Mouse (Mus musculus) right cerebral cortex, postnatal 36 days (tissue): ENCODE measurements around the gene Rrp9.

Source experiments
- DNase-seq, 2 experiments: peaks; one replicate each; pipeline ENCODE4 v3.0.0; 2022; ENCODE audit warnings: low spot score in 2 of 2, mixed read lengths in 1 of 2

Gene Rrp9

DNA sequence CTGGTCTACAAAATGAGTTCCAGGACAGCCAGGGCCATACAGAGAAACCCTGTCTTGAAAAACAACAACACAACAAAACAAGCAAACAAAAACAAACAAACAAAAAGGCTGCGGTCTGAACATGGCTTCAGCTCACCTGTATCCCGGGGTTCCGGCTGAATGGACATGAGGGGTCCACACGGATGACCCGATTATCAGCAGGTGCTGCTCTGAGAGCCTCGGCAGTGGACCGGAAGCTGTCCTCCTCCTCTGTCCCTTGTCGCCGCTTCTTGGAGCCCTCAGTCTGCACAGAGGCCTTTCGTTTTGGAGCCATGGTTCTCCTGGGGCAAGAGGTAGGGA lies at the start of gene Rrp9:
TSS of gene Rrp9 (plus strand) at position 301 of the 339 bp plus-strand sequence.
- DNase-seq, result peak in 1 of 2 experiments; percentile 0

DNA sequence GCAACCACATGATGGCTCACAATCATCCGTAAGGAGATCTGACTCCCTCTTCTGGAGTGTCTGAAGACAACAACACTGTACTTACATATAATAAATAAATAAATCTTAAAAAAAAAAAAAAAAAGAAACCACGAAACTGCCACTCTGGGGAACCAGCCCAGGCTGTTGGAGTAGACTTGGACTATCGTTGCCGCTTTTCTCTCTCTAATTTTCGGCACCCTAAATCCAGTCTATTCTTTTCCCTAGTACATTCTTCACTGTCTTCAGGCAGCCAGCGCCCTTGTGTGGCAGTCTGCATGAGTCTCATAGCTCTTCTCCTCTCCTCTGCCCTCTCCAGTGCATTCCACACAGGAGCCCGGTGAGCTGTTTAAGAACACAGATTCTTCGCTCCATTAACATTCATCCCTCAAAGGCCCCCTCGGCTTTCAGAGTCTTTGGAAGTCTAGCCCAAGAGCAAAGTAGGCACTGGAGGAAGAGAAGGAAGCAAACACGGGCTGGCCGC lies 47.0 kb upstream of the Rrp9 start:
- no peak for DNase-seq

DNA sequence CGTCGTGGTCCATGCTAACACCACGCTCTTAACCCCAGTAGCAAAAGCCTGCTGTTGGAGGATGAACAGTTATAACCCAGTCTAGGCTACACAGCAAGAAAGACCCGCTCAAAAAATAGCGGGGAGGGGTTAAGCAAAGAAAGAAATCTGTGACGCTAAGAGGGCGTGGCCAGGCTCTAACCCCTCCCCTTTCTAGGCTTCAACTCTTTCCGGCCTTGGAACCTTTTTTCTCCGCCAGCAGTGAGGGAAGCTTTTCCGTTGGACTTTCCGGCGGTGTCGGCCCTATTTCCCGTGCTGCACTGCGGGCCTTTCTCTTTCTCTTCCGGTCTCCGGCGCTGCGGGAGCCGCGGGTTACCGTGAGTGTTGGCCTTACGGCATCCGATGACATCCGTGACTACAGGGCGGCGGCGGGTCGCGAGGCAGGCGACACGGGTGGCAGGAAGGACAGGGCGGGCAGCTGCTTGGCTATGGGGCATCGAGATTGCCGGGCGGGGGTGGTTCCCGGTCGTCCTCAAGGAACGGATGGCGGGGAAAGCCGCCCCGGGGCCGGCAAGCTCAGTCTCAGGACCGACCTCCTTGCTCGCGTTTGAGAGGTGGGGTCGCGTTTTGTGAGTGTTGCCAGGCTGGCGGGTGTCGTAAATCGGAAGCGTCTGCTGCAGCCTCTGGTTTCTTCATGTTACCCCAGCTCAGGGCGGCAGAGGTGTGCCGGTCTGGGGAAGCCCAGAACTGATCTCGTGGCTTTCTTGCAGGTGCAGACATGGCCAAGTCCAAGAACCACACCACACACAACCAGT lies 46.3 kb upstream of the Rrp9 start, which contains the start of gene Rpl29:
TSS of gene Rpl29 (plus strand) at position 234 of the 794 bp plus-strand sequence.
- peak; percentile 87 to 89 for DNase-seq

DNA sequence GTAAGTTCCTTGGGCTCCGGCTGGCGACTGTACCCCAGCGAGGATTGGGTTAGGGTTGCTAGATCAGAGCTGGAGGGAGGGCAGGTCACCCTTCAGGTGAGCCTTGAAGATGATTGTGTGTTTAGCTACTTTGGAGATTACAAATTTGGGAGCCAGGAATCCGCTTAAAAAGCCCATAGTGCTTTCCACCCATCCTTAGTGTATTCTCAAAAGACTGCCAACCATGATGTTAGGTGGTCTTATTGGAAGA lies 45.8 kb upstream of the Rrp9 start:
- no peak for DNase-seq

DNA sequence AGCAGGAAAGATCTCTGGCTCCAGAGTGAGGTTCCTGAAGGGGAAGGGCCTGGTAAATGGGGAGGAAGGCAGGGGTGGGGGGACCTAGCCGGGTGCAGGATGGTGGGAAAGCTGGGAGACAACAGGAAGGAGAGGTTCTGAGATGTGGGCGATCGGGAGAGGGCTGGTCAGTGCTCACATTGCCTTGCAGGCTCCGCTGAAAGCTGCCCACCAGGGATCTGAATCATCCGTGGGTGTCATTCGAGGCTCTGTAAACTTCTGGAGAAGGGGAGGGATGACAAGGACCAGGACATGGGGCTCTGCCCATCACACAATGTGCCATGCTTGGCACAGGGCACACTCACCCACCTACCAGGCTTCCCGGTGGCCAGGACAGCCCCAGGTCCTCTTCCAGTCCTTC lies 42.4 kb upstream of the Rrp9 start:
- DNase-seq, result peak in 1 of 2 experiments; percentile 58

DNA sequence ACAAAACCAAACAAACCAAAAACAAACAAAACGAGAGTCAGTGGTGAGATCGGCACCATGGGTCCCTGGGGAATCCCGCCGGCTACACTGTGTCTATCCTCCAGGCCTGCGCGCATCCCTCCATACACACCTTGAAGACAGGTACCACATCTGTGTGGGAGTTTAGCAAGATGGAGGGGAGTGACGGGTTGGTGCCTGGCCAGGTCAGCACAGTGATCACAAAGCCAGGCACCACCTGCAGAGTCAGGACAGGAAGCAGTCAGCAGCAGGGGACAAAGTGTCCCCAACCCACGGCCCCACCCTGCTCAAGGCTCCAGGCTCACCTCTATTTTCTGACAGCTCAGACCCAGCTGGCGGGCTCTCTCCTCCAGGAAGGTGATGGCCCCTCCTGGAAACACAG lies 39.2 kb upstream of the Rrp9 start:
- no peak for DNase-seq

DNA sequence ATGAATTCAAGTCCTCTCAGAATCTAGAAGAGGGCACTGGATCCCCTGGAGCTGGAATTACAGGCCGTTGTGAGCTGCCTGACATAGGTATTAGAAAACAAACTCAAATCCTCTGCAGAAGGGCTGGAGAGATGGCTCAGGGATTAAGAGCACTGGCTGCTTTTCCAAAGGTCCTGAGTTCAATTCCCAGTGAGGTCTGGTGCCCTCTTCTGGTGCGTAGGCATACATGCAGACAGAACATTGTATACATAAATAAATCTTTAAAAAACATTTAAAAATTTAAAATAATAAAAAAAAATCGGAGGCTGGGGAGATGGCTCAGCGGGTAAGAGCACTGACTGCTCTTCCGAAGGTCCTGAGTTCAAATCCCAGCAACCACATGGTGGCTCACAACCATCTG lies 33.1 kb upstream of the Rrp9 start:
- no peak for DNase-seq

DNA sequence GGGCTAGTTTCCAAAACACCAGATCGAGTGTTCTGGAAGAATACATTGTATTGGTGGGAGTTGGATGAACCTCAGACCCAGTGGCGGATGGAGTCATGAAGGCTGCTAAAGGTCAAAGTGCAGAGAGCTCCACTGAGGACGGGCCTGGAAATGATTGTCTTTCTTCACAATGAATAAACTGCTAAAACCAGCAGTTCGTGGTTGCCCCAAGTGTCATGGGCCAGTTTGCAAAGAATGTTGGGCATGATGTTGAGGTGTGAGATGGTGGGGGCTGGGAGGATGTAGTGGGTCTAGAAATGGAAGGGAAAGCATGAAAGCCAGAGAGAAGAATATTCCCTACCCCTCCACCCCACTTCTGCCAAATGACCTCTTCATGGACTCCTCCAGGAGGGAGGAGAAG lies 30.9 kb upstream of the Rrp9 start:
- no peak for DNase-seq

DNA sequence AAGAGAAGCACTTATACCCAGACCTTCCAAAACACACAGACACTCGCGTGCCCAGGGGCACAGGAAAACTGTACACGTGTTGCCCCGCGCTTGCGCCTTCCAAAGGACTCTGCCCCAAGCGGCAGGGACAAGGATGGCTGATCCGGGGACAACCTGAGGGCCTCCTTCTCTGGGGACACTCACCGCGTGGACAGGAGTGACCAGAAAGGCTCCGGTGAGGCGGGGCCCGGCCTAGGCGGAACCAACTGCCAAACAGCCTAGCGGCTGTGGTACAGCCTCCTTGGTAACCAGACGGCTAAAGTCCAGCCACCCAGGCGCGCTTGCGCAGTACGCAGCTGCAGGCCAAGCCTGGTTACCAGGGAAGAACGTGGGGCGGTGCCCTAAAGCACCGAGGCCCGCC lies 28.4 kb upstream of the Rrp9 start, which contains the start of the genes Abhd14b and Abhd14a:
TSS of gene Abhd14b (plus strand) at position 112 of the 400 bp plus-strand sequence.
TSS of gene Abhd14a (minus strand) at position 331 of the 400 bp plus-strand sequence.
- peak; percentile 88 to 89 for DNase-seq

DNA sequence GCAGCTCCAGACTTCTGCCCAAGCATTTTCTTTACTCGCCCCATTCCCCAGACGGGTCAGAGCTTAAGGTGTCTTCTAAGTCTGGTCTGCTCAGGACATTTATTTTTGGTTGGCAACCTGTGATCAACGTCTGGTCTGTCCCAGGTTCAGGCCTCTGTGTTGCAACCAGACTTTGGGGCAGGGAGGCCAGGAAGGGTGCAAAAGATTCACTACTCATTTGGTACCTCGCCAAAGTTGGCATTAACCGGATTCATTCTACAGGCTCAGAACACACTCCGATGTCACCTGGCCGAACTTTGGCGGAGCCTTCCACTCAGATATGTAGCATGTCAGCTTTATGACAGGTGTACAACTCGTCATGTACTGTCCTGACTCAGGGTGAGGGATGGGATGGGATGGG lies 27.8 kb upstream of the Rrp9 start:
- DNase-seq, result no peak

DNA sequence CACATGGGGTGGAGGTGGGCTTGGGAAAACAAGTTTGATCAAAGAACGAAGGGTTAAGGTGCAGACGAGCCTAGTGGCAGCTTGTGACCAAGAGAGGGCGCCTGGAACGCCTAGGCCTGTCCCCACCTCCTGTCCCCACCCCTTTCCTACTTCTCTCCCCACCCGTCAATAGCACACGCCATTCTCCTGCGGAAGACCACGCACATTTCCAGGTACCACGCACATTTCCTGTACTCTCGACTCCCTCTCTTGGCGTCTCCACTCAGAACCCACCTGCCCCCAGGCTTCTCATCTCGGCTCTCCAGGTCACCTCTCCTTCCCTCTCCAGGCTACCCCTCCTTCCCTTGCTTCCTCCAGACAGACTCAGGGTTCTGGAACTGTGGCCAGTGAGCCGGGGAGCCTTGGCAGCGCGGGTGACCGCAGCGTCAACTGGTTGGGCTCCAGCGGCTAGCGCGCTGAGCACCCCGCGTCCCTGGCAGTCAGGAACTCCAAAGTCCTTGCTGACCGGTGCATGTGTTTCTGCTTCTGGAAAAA lies 27.2 kb upstream of the Rrp9 start:
- peak; percentile 53 to 73 for DNase-seq

DNA sequence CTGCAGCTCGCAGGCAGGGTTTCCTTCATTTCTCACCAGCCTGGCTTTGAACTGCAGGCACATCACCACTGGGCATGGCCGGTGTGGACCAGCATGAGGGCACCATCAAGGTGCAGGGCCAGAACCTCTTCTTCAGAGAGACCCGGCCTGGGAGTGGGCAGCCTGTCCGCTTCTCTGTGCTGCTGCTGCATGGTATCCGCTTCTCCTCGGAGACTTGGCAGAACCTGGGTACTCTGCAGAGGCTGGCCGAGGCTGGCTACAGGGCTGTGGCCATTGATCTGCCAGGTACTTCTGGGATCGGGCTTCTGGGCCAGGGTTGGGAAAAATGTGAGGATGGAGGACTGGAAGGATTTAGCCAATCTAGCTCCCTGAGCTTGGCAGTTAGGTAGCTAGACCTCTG lies 25.8 kb upstream of the Rrp9 start:
- DNase-seq, result no peak

DNA sequence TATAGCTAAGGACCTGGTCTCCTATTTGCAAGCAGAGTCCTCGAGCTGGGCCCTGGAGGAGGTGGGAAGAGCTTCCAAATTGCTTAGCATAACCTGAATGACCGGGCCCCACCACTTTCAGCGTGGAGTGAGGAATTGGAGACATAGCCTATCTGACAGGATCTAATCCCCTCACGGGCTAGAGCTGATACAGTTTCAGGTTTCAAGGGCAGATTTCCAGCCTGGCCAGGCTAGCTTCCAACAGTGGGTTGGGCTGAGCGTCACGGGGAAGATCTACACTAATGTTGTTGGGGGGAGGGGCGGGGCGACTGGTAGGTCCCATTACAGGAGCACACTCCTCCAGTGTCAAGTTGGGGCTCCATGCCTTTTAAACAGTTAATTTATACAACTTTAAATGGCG lies 25.1 kb upstream of the Rrp9 start:
- no peak for DNase-seq

DNA sequence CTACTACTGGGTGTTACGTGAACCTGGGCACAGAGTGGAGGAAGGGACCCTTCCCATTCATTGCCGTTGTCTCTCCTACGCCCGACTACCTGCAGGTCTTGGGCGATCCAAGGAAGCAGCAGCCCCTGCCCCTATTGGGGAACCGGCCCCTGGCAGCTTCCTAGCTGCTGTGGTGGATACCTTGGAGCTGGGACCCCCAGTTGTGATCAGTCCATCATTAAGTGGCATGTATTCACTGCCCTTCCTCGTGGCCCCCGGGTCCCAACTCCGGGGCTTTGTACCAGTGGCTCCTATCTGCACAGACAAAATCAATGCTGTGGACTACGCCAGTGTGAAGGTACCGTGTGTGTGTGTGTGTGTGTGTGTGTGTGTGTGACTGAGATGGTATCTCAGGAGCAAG lies 24.5 kb upstream of the Rrp9 start:
- DNase-seq, result no peak

DNA sequence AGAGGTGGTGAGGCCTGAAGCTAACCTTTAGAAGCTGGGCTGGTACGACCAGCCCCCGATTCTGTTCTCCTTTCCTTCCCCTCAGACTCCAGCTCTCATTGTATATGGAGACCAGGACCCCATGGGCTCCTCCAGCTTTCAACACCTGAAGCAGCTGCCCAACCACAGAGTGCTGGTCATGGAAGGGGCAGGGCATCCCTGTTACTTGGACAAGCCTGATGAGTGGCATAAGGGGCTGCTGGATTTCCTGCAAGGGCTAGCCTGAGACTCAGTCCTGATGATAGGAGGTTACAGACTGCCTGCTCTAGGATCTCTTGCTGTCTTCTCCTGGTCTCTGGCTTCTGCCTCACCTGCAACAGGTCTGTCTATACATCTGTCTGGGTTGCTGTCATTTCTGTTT lies 23.9 kb upstream of the Rrp9 start:
- no peak for DNase-seq

DNA sequence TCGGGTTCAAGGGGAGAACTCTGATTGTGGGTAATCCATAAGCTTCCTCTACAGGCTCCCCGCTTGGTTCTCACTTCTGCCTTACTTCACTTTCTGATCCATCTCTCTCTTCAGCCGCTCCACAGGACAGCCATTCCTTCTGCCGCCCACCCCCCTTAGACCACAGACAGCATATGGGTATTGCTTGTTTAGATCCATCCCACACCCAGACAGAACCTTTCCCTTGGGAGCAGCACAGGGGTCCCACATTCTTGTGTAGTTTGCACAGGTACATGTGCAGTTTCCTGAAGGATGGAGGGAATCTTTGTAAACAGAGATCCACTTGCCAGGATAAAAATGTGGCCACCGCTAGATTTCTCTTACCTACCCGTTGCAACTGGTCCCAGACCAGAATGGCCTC lies 23.4 kb upstream of the Rrp9 start:
- no peak for DNase-seq

DNA sequence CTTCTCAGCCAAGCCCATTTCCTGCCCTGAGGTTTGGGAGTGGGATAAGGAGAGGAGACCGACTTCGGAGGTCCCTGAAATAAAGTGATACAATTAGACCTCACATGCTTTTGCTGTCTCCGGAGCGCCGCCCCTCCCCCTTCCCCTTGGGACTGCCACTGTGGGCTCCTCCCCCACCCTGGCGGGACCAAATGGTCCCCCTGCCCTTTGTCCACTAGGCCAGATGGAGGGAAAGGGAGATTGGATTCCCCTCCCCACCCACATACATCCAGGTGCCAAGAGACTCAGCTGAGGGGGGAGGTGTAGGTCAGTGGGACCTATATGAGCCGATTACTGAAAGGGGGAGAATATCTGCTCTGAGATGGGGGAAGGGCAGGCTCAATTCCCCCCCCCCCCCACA lies 22.9 kb upstream of the Rrp9 start:
- no peak for DNase-seq

DNA sequence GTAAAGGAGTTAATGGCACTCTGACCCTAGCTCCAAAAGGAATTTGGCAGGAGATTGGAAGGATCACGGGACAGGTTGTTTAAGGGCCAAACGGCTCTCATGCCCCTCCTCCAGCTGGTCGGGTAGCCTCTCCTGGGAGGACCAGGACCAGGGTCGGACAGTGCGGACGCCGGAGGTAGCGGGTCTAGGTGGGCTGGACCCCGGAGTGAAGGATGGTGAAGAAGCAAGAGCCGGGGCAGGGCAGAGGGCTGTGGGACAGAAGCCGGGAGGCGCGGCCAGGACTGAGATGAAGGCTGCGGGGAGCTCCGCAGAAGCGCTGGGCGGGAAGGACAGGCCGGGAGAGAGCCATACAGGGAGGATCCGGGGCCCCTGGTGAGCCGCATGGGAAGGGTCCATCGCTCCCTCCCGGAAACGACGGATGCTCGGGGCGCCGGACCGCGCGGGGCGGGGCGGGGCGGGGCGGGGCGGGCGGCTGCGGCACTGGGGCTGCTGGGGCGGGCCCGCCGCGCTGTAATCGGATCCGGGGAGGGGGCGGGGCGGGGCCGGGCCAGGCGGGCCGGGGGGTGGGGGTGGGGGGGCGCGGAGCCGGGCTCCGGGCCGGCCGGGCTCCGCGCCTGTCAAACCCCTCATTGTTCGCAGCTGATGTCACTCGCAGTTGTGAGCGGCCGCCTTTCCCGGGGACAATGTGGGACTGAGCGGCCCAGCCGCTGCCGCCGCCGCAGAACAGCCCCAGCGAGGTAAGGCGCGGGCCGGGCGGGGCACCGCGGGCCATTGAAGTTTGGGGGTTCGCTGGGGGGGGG lies 22.3 kb upstream of the Rrp9 start, which contains the start of gene Pcbp4:
TSS of gene Pcbp4 (plus strand) at position 21 of the 800 bp plus-strand sequence.
- DNase-seq, result no peak

DNA sequence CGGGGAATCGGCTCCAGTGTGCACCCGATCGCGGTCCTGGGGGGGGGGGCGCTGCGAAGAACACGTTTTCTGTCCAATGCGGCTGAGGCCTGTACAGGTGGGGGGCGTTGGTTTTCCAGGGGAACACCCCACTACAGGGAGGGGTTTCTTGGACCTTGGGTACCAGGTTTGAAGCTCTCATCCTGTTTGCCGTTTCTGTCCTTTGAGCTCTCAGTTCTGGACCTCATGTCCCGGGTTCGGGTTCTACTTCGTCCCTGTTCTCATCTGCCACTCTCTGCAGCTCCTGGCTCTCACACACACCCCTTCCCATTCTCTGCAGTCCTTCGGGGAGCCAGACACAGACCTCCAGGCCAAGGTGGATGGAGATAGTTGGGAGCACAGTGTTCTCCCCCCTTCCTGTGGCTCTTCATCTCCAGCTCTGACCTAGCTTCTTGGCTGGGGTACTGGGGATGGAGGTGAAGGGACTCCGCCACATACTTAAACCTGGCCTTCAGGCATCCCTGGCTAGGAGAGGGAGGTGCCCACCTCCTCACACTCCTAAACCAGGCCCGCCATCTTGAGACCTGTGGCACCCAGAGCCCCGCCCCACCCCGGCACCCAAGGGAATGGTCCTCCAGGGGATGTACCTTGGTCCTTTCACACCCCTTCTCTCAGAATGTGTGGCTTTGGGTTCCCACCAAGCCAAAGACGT lies 21.5 kb upstream of the Rrp9 start:
- DNase-seq, result no peak

DNA sequence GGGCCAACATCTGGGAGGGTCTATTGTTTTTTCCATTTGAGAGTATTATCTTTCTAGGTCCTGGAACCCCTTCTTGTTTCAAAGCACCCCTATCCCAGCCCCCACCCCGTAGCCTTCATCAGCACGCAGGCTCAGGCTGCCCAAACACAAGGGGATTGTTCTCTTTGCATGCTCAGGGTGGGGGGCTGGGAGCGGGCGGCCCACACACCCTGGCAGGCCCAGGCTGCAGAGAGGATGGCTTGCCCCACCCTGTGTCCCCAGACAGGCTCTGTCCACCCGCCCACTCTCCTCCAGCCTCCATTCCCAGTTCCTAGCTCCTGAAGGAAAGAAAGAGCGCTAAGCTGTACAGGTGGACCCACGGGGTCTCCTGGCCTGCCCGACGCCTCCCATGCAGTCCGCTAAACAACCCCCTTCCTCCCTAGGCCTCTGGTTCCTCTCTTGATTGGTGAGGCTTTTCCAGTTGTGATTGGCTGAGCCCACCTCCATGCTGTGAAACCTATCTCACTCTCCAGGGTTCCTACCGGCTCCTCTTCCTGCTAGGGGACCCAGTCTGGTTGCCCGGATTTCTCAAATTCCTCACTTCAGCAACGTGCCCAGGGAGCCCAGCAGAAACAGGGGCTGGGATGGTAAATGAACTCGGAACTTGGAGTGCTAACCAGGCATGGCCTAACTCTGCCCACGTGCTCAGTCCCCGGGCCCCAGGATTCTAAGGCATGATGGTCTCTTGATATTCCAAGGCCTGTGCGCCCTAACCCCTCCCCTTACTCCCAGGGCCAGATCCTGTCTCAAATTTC lies 20.7 kb upstream of the Rrp9 start:
- no peak for DNase-seq
